Mouse (Mus musculus) liver, embryonic 12.5 days (tissue): ENCODE results near the gene Erbb3. TPM values are rescaled to one million over a fixed set of nuclear protein-coding genes. Genes with fewer than 3 reads are reported as not detected.

Experiments
- ATAC-seq: fragments of 200-750 bp; cut with Nextera tagmentation; 2 replicates; pipeline ENCODE4 v1.8.0; 2017; ENCODE audit warnings: moderate number of reproducible peaks, mild to moderate bottlenecking, moderate library complexity
- H3K27ac ChIP-seq: fragments of 300-500 bp; sonication (generic); 2 replicates; pipeline ENCODE4 v1.5.1; 2016; ENCODE audit warnings: mild to moderate bottlenecking
- H3K27me3 ChIP-seq: fragments of 300-500 bp; sonication (generic); replicated peaks from 2 replicates; pipeline ENCODE4 v1.6.1; 2016; ENCODE audit warnings: mild to moderate bottlenecking, moderate library complexity
- H3K36me3 ChIP-seq: fragments of 300-500 bp; sonication (generic); 2 replicates; pipeline ENCODE4 v1.6.1; 2016; ENCODE audit warnings: mild to moderate bottlenecking, moderate library complexity
- H3K4me1 ChIP-seq: fragments of 300-500 bp; sonication (generic); 2 replicates; pipeline ENCODE4 v1.6.1; 2016
- H3K4me2 ChIP-seq: fragments of 300-500 bp; sonication (generic); 2 replicates; pipeline ENCODE4 v1.6.1; 2016; ENCODE audit warnings: mild to moderate bottlenecking, moderate library complexity
- H3K4me3 ChIP-seq: fragments of 300-500 bp; sonication (generic); 2 replicates; pipeline ENCODE4 v1.5.1; 2016; ENCODE audit warnings: mild to moderate bottlenecking, moderate library complexity
- H3K9ac ChIP-seq: fragments of 300-500 bp; sonication (generic); 2 replicates; pipeline ENCODE4 v1.6.1; 2016; ENCODE audit warnings: mild to moderate bottlenecking, moderate library complexity
- H3K9me3 ChIP-seq: fragments of 300-500 bp; sonication (generic); replicated peaks from 2 replicates; pipeline ENCODE4 v1.6.1; 2016; ENCODE audit warnings: mild to moderate bottlenecking, moderate library complexity
- WGBS: fragments of 180-500 bp; shearing (Covaris S2); methylation state at CpG from one replicate; pipeline ENCODE4 v1.1.7; 2016; ENCODE audit not compliant: insufficient replicate concordance; 5-methylcytosine and 5-hydroxymethylcytosine counted together
- microRNA-seq: library from miRNA; unstranded; fragments of <30 nt; microRNA quantifications from one replicate; pipeline ENCODE4, GENCODE M21; 2017
- polyA plus RNA-seq: library from polyadenylated mRNA; unstranded; fragments of >200 nt; fragmentation: Nextera tagmentation; extraction: Ambion mirVana; gene quantifications from 2 replicates; pipeline ENCODE4 v1.2.1, GENCODE M21; 2016

The Erbb3 gene
- polyA plus RNA-seq, 1 experiment from 2014 or later = 1.8 TPM

DNA sequence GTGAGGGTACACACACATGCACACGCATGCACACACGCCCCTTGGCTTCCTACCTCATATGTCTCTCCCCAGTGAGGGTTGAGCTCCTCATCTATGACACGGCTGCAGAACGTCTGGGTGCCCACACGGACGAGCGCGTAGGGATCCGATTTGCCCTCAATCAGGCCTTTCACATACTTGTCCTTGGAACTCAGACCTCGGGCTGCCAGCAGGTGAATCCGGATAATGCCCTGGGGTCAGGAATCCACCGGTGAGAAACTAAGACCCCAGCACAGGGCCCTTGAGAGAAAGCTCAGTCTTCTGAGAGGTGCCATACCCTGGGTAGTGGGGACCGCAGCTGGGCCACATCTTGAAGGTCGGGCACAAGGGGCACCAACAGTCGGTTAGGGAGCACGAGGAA lies 68.9 kb downstream of the Erbb3 start:
- Histone ChIP-seq H3K27me3 (peaks cover 8% of the 10 kb centered on the region; the same call in 1 of the 2 replicates), H3K27ac (no peak overlapping the region), H3K36me3 (peaks cover 58% of the 10 kb centered on the region), H3K4me1 (peaks cover 39% of the 10 kb centered on the region), H3K4me2 (no peak overlapping the region), H3K9ac (no peak overlapping the region), H3K9me3 (no peaks in the 10 kb centered on the region), H3K4me3 (no peak overlapping the region)
- WGBS = 83% methylated on average over 16 of the region's 16 CpGs
- ATAC-seq = no peak

DNA sequence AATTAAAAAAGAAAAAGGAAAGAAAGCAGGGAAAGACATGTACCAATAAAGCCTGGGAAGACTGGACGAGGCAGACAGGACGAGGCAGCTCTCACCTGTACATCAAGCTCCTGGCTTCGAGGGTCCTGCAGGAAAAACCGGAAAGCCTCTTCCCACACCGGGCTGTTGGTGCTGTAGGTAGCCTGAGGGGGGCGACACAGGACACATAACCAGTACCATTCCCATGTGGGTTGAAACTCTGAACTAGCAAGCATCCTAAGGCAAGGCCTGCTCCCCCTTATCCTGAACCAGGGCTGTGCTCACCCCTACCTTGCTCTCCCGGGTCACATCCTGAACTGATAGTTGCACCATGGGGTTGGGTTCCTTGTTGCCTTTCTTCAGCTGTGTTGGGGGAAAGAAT lies 70.6 kb downstream of the Erbb3 start:
- H3K27me3 ChIP-seq = peaks cover 8% of the 10 kb centered on the region; the same call in 1 of the 2 replicates
- no peak for ATAC-seq
- no peak overlapping the region for H3K27ac ChIP-seq
- H3K9me3 ChIP-seq = no peaks in the 10 kb centered on the region
- 72% methylated on average over 7 of the region's 7 CpGs for WGBS
- H3K4me2 ChIP-seq = no peak overlapping the region
- H3K4me1 ChIP-seq = peaks cover 33% of the 10 kb centered on the region
- H3K9ac ChIP-seq = no peak overlapping the region
- no peak overlapping the region for H3K4me3 ChIP-seq
- peaks cover 70% of the 10 kb centered on the region for H3K36me3 ChIP-seq

Small RNA genes within 50 kb of the gene (microRNA-seq; reads per million reads assigned to microRNA genes)
- gene Gm47275 (not detected), gene Mir6917 (not detected)

Other genes with a start within 250 kb of the Erbb3 start
- 8.7 and 8.9 TPM in 2 replicates for gene Coq10a, start 220.7 kb downstream of the Erbb3 start, polyA plus RNA-seq
- gene Ankrd52, start 212.5 kb downstream of the Erbb3 start, polyA plus RNA-seq = 9.3 TPM in 2 replicates
- 22.7 and 23.0 TPM in 2 replicates for gene Slc39a5, start 188.4 kb downstream of the Erbb3 start, polyA plus RNA-seq
- gene Nabp2, start 178.2 kb downstream of the Erbb3 start, polyA plus RNA-seq = 64.1 and 66.1 TPM in 2 replicates
- 14.2 and 14.8 TPM in 2 replicates for gene Rnf41, start 178.0 kb downstream of the Erbb3 start, polyA plus RNA-seq
- gene Smarcc2, start 130.4 kb downstream of the Erbb3 start, polyA plus RNA-seq = 34.9 and 40.3 TPM in 2 replicates
- 533 and 540 TPM in 2 replicates for gene Myl6, start 95.5 kb downstream of the Erbb3 start, polyA plus RNA-seq
- gene Myl6b, start 91.0 kb downstream of the Erbb3 start, polyA plus RNA-seq = 1.3 and 1.6 TPM in 2 replicates
- 15.0 and 16.0 TPM in 2 replicates for gene Esyt1, start 63.8 kb downstream of the Erbb3 start, polyA plus RNA-seq
- 7.7 and 8.1 TPM in 2 replicates for gene Zc3h10, start 41.9 kb downstream of the Erbb3 start, polyA plus RNA-seq
- 2,924 and 3,037 TPM in 2 replicates for gene Rpl41, start 40.3 kb downstream of the Erbb3 start, polyA plus RNA-seq
- 233 and 242 TPM in 2 replicates for gene Pa2g4, start 23.7 kb downstream of the Erbb3 start, polyA plus RNA-seq
- gene Rps26, start 37.1 kb upstream of the Erbb3 start, polyA plus RNA-seq = 555 and 561 TPM in 2 replicates
- gene Ikzf4, start 56.3 kb upstream of the Erbb3 start, polyA plus RNA-seq = 0.41 and 0.42 TPM in 2 replicates
- gene Suox, start 84.4 kb upstream of the Erbb3 start, polyA plus RNA-seq = 10.4 and 10.5 TPM in 2 replicates
- gene Rab5b, start 106.6 kb upstream of the Erbb3 start, polyA plus RNA-seq = 34.2 and 34.7 TPM in 2 replicates
- gene Pmel, start 114.5 kb upstream of the Erbb3 start, polyA plus RNA-seq = 0.36 and 0.43 TPM in 2 replicates
- gene Cdk2, start 115.4 kb upstream of the Erbb3 start, polyA plus RNA-seq = 82.8 and 84.9 TPM in 2 replicates
- 2.8 TPM in 2 replicates for gene Dgka, start 155.2 kb upstream of the Erbb3 start, polyA plus RNA-seq
- gene Pym1, start 158.2 kb upstream of the Erbb3 start, polyA plus RNA-seq = 25.8 and 26.8 TPM in 2 replicates
- 5.5 and 6.8 TPM in 2 replicates for gene Mmp19, start 201.3 kb upstream of the Erbb3 start, polyA plus RNA-seq
- 27.9 and 29.1 TPM in 2 replicates for gene Dnajc14, start 214.4 kb upstream of the Erbb3 start, polyA plus RNA-seq
- gene Tmem198b, start 214.7 kb upstream of the Erbb3 start, polyA plus RNA-seq = 3.7 and 3.9 TPM in 2 replicates
- gene Sarnp, start 227.7 kb upstream of the Erbb3 start, polyA plus RNA-seq = 154 and 161 TPM in 2 replicates
- 82.5 and 85.8 TPM in 2 replicates for gene Ormdl2, start 232.0 kb upstream of the Erbb3 start, polyA plus RNA-seq